Comparison of ENCODE assay signal across 15 mouse cellular contexts in the genomic region with DNA sequence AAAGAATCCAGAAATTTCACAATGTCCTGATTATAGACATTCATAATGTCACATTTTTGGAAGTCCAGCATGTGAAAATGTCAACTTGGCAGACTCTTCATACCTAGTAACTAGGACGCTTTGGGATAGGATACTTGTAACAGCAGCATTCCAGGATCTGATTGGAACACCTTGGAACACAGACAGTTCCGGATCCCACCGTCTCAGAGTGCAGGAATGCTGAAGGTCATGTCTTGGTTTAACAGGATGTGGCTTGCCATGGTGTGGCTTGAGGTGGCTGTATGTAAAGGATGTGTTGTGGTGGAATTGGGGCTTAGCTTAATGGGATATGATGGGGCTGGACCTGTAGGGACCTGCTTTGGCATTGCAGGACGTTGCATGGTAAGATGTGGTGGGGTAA. TPM values are rescaled to one million over a fixed set of nuclear protein-coding genes. Genes with fewer than 3 reads are reported as not detected.
DNase-seq lines count a peak whose midpoint lies in the region; ATAC-seq and TF ChIP-seq lines count a peak whose summit lies in the region.
"Had no signal": no experiment of that assay in that cellular context is flagged by ENCODE, and none has a peak within 500 bp of the region (broad histone marks: within the 10 kb centered on the region; RNA-seq: fewer than 3 reads in every experiment).

No protein-coding gene starts in this region.

- peak overlapping the region; percentile 97 for H3K27ac ChIP-seq in cerebellum, adult 2 months (ENCODE audit: insufficient read depth, low read length)
- no peak overlapping the region for H3K27ac ChIP-seq in limb, embryonic 13.5 days
- H3K27ac ChIP-seq in limb, embryonic 10.5 days = no peak overlapping the region
- no peak overlapping the region for H3K27ac ChIP-seq in hindbrain, embryonic 16.5 days (ENCODE audit: low read depth, low read length)
- H3K27ac ChIP-seq in neural tube, embryonic 14.5 days (ENCODE audit: low read depth, low read length) = no peak overlapping the region
- H3K27ac ChIP-seq: liver, embryonic 14.5 days; stomach, embryonic 15.5 days had no signal

- TF ChIP-seq CTCF in cerebellum, adult 2 months (IDR thresholded peaks at IDR 0.05; ENCODE audit: borderline replicate concordance, insufficient read depth, low read depth, low read length) = no peak

- no peaks in the 10 kb centered on the region for H3K36me3 ChIP-seq in limb, embryonic 13.5 days
- no peaks in the 10 kb centered on the region for H3K36me3 ChIP-seq in limb, embryonic 10.5 days
- H3K36me3 ChIP-seq in hindbrain, embryonic 16.5 days (ENCODE audit: control insufficient read depth, insufficient read depth, low read length) = no peaks in the 10 kb centered on the region; the same call in 1 of the 2 replicates
- no peaks in the 10 kb centered on the region for H3K36me3 ChIP-seq in neural tube, embryonic 14.5 days (ENCODE audit: control insufficient read depth, insufficient read depth, low read length)
- H3K36me3 ChIP-seq: heart, embryonic 12.5 days; stomach, embryonic 15.5 days had no signal

- no peak for DNase-seq in cerebellum, adult 2 months
- no peak for DNase-seq in cerebellum, adult 9-11 months
- no peak for DNase-seq in limb, embryonic 10.5 days (ENCODE audit: low spot score)
- no peak for DNase-seq in urinary bladder, postnatal 36 days (ENCODE audit: low spot score in 2 of 2)
- DNase-seq in heart, postnatal 25 days (ENCODE audit: low spot score) = no peak
- DNase-seq: kidney, adult 2 months; kidney, postnatal 4 days; layer of hippocampus, postnatal 36 days had no signal

- no peak for TF ChIP-seq POLR2A in cerebellum, adult 2 months (IDR thresholded peaks at IDR 0.05; ENCODE audit: borderline replicate concordance, insufficient read depth, low read length)

- H3K4me3 ChIP-seq in cerebellum, adult 2 months (replicated peaks; ENCODE audit: insufficient read depth, low read depth, low read length) = peak overlapping the region; percentile 59
- peak overlapping the region; percentile 52; the same call in 1 of the 2 replicates for H3K4me3 ChIP-seq in limb, embryonic 13.5 days
- H3K4me3 ChIP-seq in limb, embryonic 10.5 days = no peak overlapping the region
- H3K4me3 ChIP-seq in hindbrain, embryonic 16.5 days (ENCODE audit: low read length) = no peak overlapping the region; the same call in 1 of the 2 replicates
- H3K4me3 ChIP-seq in neural tube, embryonic 14.5 days (ENCODE audit: low read depth, low read length) = no peak overlapping the region; the same call in 1 of the 2 replicates

- 14% methylated on average over 4 of the region's 4 CpGs for WGBS in cerebellum, adult 2 months
- 78% methylated on average over 4 of the region's 4 CpGs for WGBS in limb, embryonic 13.5 days
- 84% methylated on average over 4 of the region's 4 CpGs for WGBS in limb, embryonic 10.5 days
- 69% methylated on average over 4 of the region's 4 CpGs for WGBS in hindbrain, embryonic 16.5 days
- WGBS in neural tube, embryonic 14.5 days = 74% methylated on average over 4 of the region's 4 CpGs

- no peak for ATAC-seq in limb, embryonic 13.5 days (ENCODE audit: low FRiP score, low read depth)
- ATAC-seq in hindbrain, embryonic 16.5 days = no peak
- ATAC-seq in neural tube, embryonic 14.5 days (ENCODE audit: low read depth) = no peak
- ATAC-seq: lung, postnatal 0 days had no signal

- H3K9ac ChIP-seq in limb, embryonic 13.5 days = no peak overlapping the region
- no peak overlapping the region for H3K9ac ChIP-seq in hindbrain, embryonic 16.5 days (ENCODE audit: low read depth, low read length)
- no peak overlapping the region for H3K9ac ChIP-seq in neural tube, embryonic 14.5 days (replicated peaks; ENCODE audit: low read depth, low read length)
- H3K9ac ChIP-seq: heart, embryonic 12.5 days; liver, embryonic 14.5 days; stomach, embryonic 15.5 days had no signal

- peak overlapping the region; percentile 65 for H3K4me2 ChIP-seq in limb, embryonic 13.5 days (replicated peaks)
- peak overlapping the region; percentile 54 for H3K4me2 ChIP-seq in hindbrain, embryonic 16.5 days (ENCODE audit: low read length)
- peak overlapping the region; percentile 52; the same call in 1 of the 2 replicates for H3K4me2 ChIP-seq in neural tube, embryonic 14.5 days (ENCODE audit: low read depth, low read length)

- peaks cover 34% of the 10 kb centered on the region for H3K4me1 ChIP-seq in cerebellum, adult 2 months (ENCODE audit: control insufficient read depth, insufficient read depth, low read length)
- peaks cover 3% of the 10 kb centered on the region; the same call in 1 of the 2 replicates for H3K4me1 ChIP-seq in limb, embryonic 13.5 days
- 0 out of 2 replicates have a peak, but pooled peaks cover 3% of the 10 kb centered on the region for H3K4me1 ChIP-seq in limb, embryonic 10.5 days
- H3K4me1 ChIP-seq in hindbrain, embryonic 16.5 days (ENCODE audit: control insufficient read depth, insufficient read depth, low read depth, low read length) = no peaks in the 10 kb centered on the region
- no peaks in the 10 kb centered on the region for H3K4me1 ChIP-seq in neural tube, embryonic 14.5 days (ENCODE audit: control insufficient read depth, insufficient read depth, low read length)
- H3K4me1 ChIP-seq: heart, embryonic 12.5 days; stomach, embryonic 15.5 days had no signal

- no peaks in the 10 kb centered on the region for H3K27me3 ChIP-seq in cerebellum, adult 2 months (ENCODE audit: control insufficient read depth, insufficient read depth, low read length)
- H3K27me3 ChIP-seq in limb, embryonic 13.5 days = no peaks in the 10 kb centered on the region
- no peaks in the 10 kb centered on the region for H3K27me3 ChIP-seq in limb, embryonic 10.5 days (ENCODE audit: low read depth, poor library complexity, severe bottlenecking)
- H3K27me3 ChIP-seq in hindbrain, embryonic 16.5 days (replicated peaks; ENCODE audit: control insufficient read depth, insufficient read depth, low read length) = no peaks in the 10 kb centered on the region
- H3K27me3 ChIP-seq in neural tube, embryonic 14.5 days (ENCODE audit: control insufficient read depth, insufficient read depth, low read length) = no peaks in the 10 kb centered on the region
- H3K27me3 ChIP-seq: heart, embryonic 12.5 days; stomach, embryonic 15.5 days had no signal

- intact Hi-C loops in heart, postnatal 25 days (cut with DNase I) = no loop called here

- H3K9me3 ChIP-seq in limb, embryonic 13.5 days = no peaks in the 10 kb centered on the region
- H3K9me3 ChIP-seq in limb, embryonic 10.5 days (replicated peaks) = no peaks in the 10 kb centered on the region
- no peaks in the 10 kb centered on the region for H3K9me3 ChIP-seq in hindbrain, embryonic 16.5 days (ENCODE audit: control insufficient read depth, low read length)
- H3K9me3 ChIP-seq in neural tube, embryonic 14.5 days (ENCODE audit: control insufficient read depth, low read length) = no peaks in the 10 kb centered on the region
- H3K9me3 ChIP-seq: heart, embryonic 12.5 days; stomach, embryonic 15.5 days had no signal

RNA-seq across cellular contexts. Expression of gene Porcn, which starts 1.2 kb away (rescaled TPM):
- polyA plus RNA-seq in cerebellum, adult 2 months (2012; rRNA removed) = 250 and 287 TPM in 2 replicates
- 13.2 TPM in 2 replicates for polyA plus RNA-seq in limb, embryonic 13.5 days (2015; fragmentation: Nextera tagmentation; extraction: Ambion mirVana)
- polyA plus RNA-seq in limb, embryonic 10.5 days (2016; fragmentation: Nextera tagmentation; extraction: Ambion mirVana) = 8.9 and 12.5 TPM in 2 replicates
- polyA plus RNA-seq in hindbrain, embryonic 16.5 days (2015; fragmentation: Nextera tagmentation; extraction: Ambion mirVana) = 50.7 and 55.4 TPM in 2 replicates
- 48.8 and 59.7 TPM in 2 replicates for polyA plus RNA-seq in neural tube, embryonic 14.5 days (2014; fragmentation: Nextera tagmentation; extraction: Ambion mirVana)
- total RNA-seq in heart, postnatal 25 days (2021) = 1 to 10 TPM; 1.9 to 2.6 TPM

RNA-seq across cellular contexts. Expression of gene Ebp, which starts 11.8 kb away (rescaled TPM):
- polyA plus RNA-seq in cerebellum, adult 2 months (2012; rRNA removed) = 59.9 and 68.5 TPM in 2 replicates
- 25.2 and 29.1 TPM in 2 replicates for polyA plus RNA-seq in limb, embryonic 13.5 days (2015; fragmentation: Nextera tagmentation; extraction: Ambion mirVana)
- 23.5 and 25.7 TPM in 2 replicates for polyA plus RNA-seq in limb, embryonic 10.5 days (2016; fragmentation: Nextera tagmentation; extraction: Ambion mirVana)
- 34.8 and 36.6 TPM in 2 replicates for polyA plus RNA-seq in hindbrain, embryonic 16.5 days (2015; fragmentation: Nextera tagmentation; extraction: Ambion mirVana)
- polyA plus RNA-seq in neural tube, embryonic 14.5 days (2014; fragmentation: Nextera tagmentation; extraction: Ambion mirVana) = 31.8 and 37.4 TPM in 2 replicates
- 10 to 100 TPM; 19.6 to 22.6 TPM for total RNA-seq in heart, postnatal 25 days (2021)

RNA-seq across cellular contexts. Expression of gene Tbc1d25, which starts 29.1 kb away (rescaled TPM):
- polyA plus RNA-seq in cerebellum, adult 2 months (2012; rRNA removed) = 27.4 and 30.5 TPM in 2 replicates
- 14.7 and 15.0 TPM in 2 replicates for polyA plus RNA-seq in limb, embryonic 13.5 days (2015; fragmentation: Nextera tagmentation; extraction: Ambion mirVana)
- polyA plus RNA-seq in limb, embryonic 10.5 days (2016; fragmentation: Nextera tagmentation; extraction: Ambion mirVana) = 12.5 and 12.7 TPM in 2 replicates
- polyA plus RNA-seq in hindbrain, embryonic 16.5 days (2015; fragmentation: Nextera tagmentation; extraction: Ambion mirVana) = 23.2 and 23.3 TPM in 2 replicates
- 23.7 and 24.4 TPM in 2 replicates for polyA plus RNA-seq in neural tube, embryonic 14.5 days (2014; fragmentation: Nextera tagmentation; extraction: Ambion mirVana)
- total RNA-seq in heart, postnatal 25 days (2021) = 1 to 10 TPM; 4.2 to 4.3 TPM

RNA-seq across cellular contexts. Expression of gene Ftsj1, which starts 47.1 kb away (rescaled TPM):
- polyA plus RNA-seq in cerebellum, adult 2 months (2012; rRNA removed) = 45.9 and 50.1 TPM in 2 replicates
- 46.3 and 49.0 TPM in 2 replicates for polyA plus RNA-seq in limb, embryonic 13.5 days (2015; fragmentation: Nextera tagmentation; extraction: Ambion mirVana)
- polyA plus RNA-seq in limb, embryonic 10.5 days (2016; fragmentation: Nextera tagmentation; extraction: Ambion mirVana) = 56.9 and 59.6 TPM in 2 replicates
- polyA plus RNA-seq in hindbrain, embryonic 16.5 days (2015; fragmentation: Nextera tagmentation; extraction: Ambion mirVana) = 49.9 and 52.8 TPM in 2 replicates
- polyA plus RNA-seq in neural tube, embryonic 14.5 days (2014; fragmentation: Nextera tagmentation; extraction: Ambion mirVana) = 50.6 and 52.7 TPM in 2 replicates
- 10 to 100 TPM; 10.3 to 10.7 TPM for total RNA-seq in heart, postnatal 25 days (2021)

RNA-seq across cellular contexts. Expression of gene Rbm3, which starts 59.4 kb away (rescaled TPM):
- polyA plus RNA-seq in cerebellum, adult 2 months (2012; rRNA removed) = 276 and 291 TPM in 2 replicates
- 482 and 551 TPM in 2 replicates for polyA plus RNA-seq in limb, embryonic 13.5 days (2015; fragmentation: Nextera tagmentation; extraction: Ambion mirVana)
- 505 and 510 TPM in 2 replicates for polyA plus RNA-seq in limb, embryonic 10.5 days (2016; fragmentation: Nextera tagmentation; extraction: Ambion mirVana)
- 269 and 303 TPM in 2 replicates for polyA plus RNA-seq in hindbrain, embryonic 16.5 days (2015; fragmentation: Nextera tagmentation; extraction: Ambion mirVana)
- polyA plus RNA-seq in neural tube, embryonic 14.5 days (2014; fragmentation: Nextera tagmentation; extraction: Ambion mirVana) = 379 and 383 TPM in 2 replicates
- total RNA-seq in heart, postnatal 25 days (2021) = 10 to 100 TPM; 58.8 to 85.0 TPM

Comparison
In these comparisons a context has a peak if more than half of its experiments do, and no peak if none do; other contexts are left out.
1. H3K4me3 ChIP-seq: peak in cerebellum, adult 2 months (single experiment) and limb, embryonic 13.5 days (single experiment); none in limb, embryonic 10.5 days (single experiment), hindbrain, embryonic 16.5 days (single experiment) and neural tube, embryonic 14.5 days (single experiment).
2. Peak in every context shown above with its lines, with median percentiles within 50 percentile points of each other: H3K4me2 ChIP-seq.